Mouse (Mus musculus) adrenal gland, postnatal 36 days (tissue): ENCODE data around the gene Gpn1. TPM values are rescaled to one million over a fixed set of nuclear protein-coding genes. Genes with fewer than 3 reads are reported as not detected.

Source experiments
- DNase-seq, 2 experiments: peaks; one replicate each; pipeline ENCODE4 v3.0.0; 2021; ENCODE audit warnings: mixed read lengths in 1 of 2
- total RNA-seq, 2 experiments: library from RNA; stranded (reverse); gene quantifications; 2 replicates each; pipeline ENCODE4 v1.2.3; 2021

The Gpn1 gene
- total RNA-seq, 2 experiments from 2014 or later, result 30.0 to 31.6 TPM

DNA sequence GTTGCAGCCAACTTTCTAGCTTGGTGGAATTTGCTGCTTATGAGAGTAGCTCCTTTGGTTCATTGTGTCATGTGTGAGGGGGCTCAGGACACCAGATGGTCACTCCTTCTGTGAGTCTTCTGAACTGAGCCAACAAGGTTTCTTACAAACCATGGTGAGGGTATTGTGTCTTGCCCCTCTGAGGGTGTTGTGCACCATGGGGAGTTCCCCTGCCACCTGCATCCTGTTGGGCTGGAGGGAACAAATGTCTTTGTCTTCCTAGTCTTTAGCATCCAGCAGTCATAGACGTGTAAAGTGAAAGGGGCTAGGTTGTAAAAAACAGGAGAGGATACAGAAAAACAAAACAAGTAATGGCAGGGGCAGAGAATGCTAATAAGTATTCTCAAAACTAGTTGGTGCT, 64.9 kb downstream of the Gpn1 start:
- DNase-seq, result no peak

DNA sequence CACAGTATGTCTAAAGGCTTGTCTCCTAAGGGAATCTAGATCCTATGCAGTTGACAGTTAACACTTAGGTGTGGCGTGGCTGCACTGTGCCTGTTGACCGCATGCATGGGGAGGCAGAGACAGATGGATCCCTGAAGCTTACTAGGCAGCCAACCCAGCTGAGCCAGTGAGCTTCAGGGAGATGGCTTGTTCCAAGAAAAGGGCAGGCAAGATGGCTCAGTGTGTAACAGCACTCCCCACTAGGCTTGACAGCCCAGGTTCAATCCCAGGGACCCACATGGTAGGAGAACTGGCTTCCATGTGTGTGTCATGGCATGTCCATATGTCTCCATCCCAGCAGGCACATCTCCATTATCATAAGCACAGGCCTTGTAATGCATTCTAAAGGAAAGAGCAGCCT, 65.8 kb downstream of the Gpn1 start:
- DNase-seq, result no peak

DNA sequence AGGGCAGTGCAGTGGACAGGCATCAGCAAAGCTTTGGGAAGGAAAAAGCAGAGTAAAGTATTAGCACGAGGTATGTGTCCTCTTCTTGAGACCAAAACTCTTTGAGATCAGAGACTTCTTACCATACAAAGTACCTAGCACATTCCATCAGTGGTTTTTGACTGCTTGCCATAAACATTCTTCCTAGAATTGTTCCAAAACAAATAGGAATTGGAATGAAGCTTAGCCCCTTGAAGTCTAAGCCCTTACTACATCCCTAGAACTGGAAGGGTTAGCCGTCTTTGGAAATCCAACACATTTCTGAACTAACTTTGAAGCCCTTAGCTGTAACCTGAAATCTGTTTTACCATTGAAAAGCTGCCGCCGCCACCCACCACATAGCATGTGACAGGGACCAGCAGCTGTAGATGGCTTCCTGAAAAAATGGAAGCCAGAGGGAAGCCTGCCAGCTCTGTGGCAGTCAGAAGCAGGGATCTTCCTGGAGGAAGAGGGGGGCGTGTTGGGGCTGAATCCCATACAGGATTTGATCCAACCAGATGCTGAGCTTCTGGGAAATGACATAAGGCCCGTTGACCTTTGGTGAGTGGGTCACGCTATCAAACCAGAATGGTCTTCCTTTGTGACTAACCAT, 67.6 kb downstream of the Gpn1 start:
- peak; percentile 46 to 52 for DNase-seq

Other genes with a start within 250 kb of the Gpn1 start
- gene Krtcap3, start 243.1 kb upstream of the Gpn1 start, total RNA-seq, result 1 to 10 TPM; 3.7 to 4.1 TPM
- 10 to 100 TPM; 30.4 to 39.0 TPM for gene Ift172, start 203.6 kb upstream of the Gpn1 start, total RNA-seq
- 10 to 100 TPM in 1 of 2 experiments, 1 to 10 TPM in 1; 7.5 to 13.8 TPM for gene Fndc4, start 198.7 kb upstream of the Gpn1 start, total RNA-seq
- gene Gckr, start 197.3 kb upstream of the Gpn1 start, total RNA-seq, result under 1 TPM in 1 of 2 experiments, not detected in 1; 0.43 TPM
- gene Zfp512, start 42.3 kb upstream of the Gpn1 start, total RNA-seq, result 10 to 100 TPM; 20.0 to 20.6 TPM
- gene 4930548H24Rik, start 9.0 kb upstream of the Gpn1 start, total RNA-seq, result not detected
- gene Slc4a1ap, start 32.3 kb downstream of the Gpn1 start, total RNA-seq, result 10 to 100 TPM; 30.6 to 31.8 TPM
- 10 to 100 TPM; 19.1 to 19.8 TPM for gene Supt7l, start 33.1 kb downstream of the Gpn1 start, total RNA-seq
- gene Mrpl33, start 102.2 kb downstream of the Gpn1 start, total RNA-seq, result 100 to 1,000 TPM; 292 to 420 TPM
- 10 to 100 TPM in 1 of 2 experiments, 1 to 10 TPM in 1; 6.6 to 16.7 TPM for gene Rbks, start 202.9 kb downstream of the Gpn1 start, total RNA-seq
- 100 to 1,000 TPM in 1 of 2 experiments, 10 to 100 TPM in 1; 85.1 to 146 TPM for gene Babam2, start 202.9 kb downstream of the Gpn1 start, total RNA-seq